ENCODE assay signal across 12 mouse cellular contexts in the genomic region with DNA sequence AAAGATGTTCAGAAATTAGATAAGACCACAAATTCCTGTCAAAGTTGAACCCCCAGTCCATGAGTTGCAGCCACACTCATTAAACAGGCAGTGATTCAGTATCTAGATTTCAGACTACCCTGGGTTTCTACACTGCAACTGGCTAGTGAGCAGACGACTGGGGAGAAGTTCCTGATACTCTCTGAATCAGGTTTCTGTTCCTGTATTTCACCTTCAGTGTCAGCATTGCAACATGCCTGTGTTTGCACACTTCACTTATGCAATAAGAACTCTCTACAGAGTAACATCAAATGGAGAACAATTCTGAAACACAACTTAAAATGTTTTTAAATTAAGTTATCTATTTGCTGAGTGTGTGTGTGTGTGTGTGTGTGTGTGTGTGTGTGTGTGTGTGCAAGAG. TPM values are rescaled to one million over a fixed set of nuclear protein-coding genes. Genes with fewer than 3 reads are reported as not detected.
A peak's percentile ranks its signal among the peaks of the same experiment; 100 is the strongest.
DNase-seq lines count a peak whose midpoint lies in the region; ATAC-seq and TF ChIP-seq lines count a peak whose summit lies in the region.
"Had no signal": no experiment of that assay in that cellular context is flagged by ENCODE, and none has a peak within 500 bp of the region (broad histone marks: within the 10 kb centered on the region; RNA-seq: fewer than 3 reads in every experiment).

No protein-coding gene starts in this region.

- H3K27me3 ChIP-seq in liver, embryonic 14.5 days (ENCODE audit: control insufficient read depth, insufficient read depth, low read length) = no peaks in the 10 kb centered on the region
- no peaks in the 10 kb centered on the region for H3K27me3 ChIP-seq in splenic B cell, adult 2 months (ENCODE audit: control insufficient read depth, insufficient read depth, low read length, poor library complexity, severe bottlenecking)
- H3K27me3 ChIP-seq: heart, embryonic 12.5 days; lung, embryonic 15.5 days had no signal

- H3K4me3 ChIP-seq in liver, embryonic 14.5 days (ENCODE audit: insufficient read depth in 1 of 2, low read depth in 2 of 2, low read length in 2 of 2) = no peak overlapping the region
- H3K4me3 ChIP-seq: heart, embryonic 12.5 days; lung, embryonic 15.5 days had no signal

- no peaks in the 10 kb centered on the region for H3K36me3 ChIP-seq in liver, embryonic 14.5 days (replicated peaks; ENCODE audit: control insufficient read depth, insufficient read depth, low read depth)
- H3K36me3 ChIP-seq in splenic B cell, adult 2 months (ENCODE audit: control insufficient read depth, insufficient read depth, low read length, poor library complexity, severe bottlenecking) = no peaks in the 10 kb centered on the region
- H3K36me3 ChIP-seq: G1E; heart, embryonic 12.5 days; lung, embryonic 15.5 days had no signal

- TF ChIP-seq CTCF in liver, embryonic 14.5 days (IDR thresholded peaks at IDR 0.05; ENCODE audit: low read depth) = no peak

- H3K27ac ChIP-seq in liver, embryonic 14.5 days = no peak overlapping the region
- H3K27ac ChIP-seq: hindbrain, embryonic 14.5 days; lung, embryonic 15.5 days had no signal

- no peak overlapping the region for H3K4me2 ChIP-seq in liver, embryonic 14.5 days (ENCODE audit: low read depth)
- H3K4me2 ChIP-seq: heart, embryonic 12.5 days; hindbrain, embryonic 14.5 days; lung, embryonic 15.5 days had no signal

- H3K9ac ChIP-seq in liver, embryonic 14.5 days (replicated peaks) = no peak overlapping the region
- H3K9ac ChIP-seq: heart, embryonic 12.5 days; hindbrain, embryonic 14.5 days; lung, embryonic 15.5 days had no signal

- no peak for ATAC-seq in liver, embryonic 14.5 days (ENCODE audit: insufficient read depth)

- TF ChIP-seq EP300 in liver, embryonic 14.5 days (IDR thresholded peaks at IDR 0.05; ENCODE audit: low read depth) = no peak

- 39% methylated on average over 1 of the region's 1 CpGs for WGBS in liver, embryonic 14.5 days (ENCODE audit: insufficient replicate concordance)

- DNase-seq in liver, embryonic 14.5 days (ENCODE audit: low read depth in 3 of 3, low spot score in 3 of 3) = peak; percentile 7 to 37 (median 17)
- DNase-seq in liver = no peak
- DNase-seq in c-Kit-positive CD71-negative TER-119-negative erythroid progenitor cells, embryonic 14.5 days (ENCODE audit: low read depth) = peak; percentile 34
- peak; percentile 12 for DNase-seq in lung, postnatal 10 days
- peak; percentile 36 for DNase-seq in splenic B cell, adult 2 months (ENCODE audit: low read depth, low spot score)
- no peak for DNase-seq in frontal cortex, postnatal 10 days (ENCODE audit: low spot score in 2 of 2)
- DNase-seq in frontal cortex, postnatal 14 days (ENCODE audit: low spot score in 2 of 2) = no peak
- DNase-seq: right cerebral cortex, postnatal 4 days had no signal

- H3K4me1 ChIP-seq in liver, embryonic 14.5 days (replicated peaks; ENCODE audit: control insufficient read depth in 2 of 2, insufficient read depth in 2 of 2, low read length in 1 of 2) = no peaks in the 10 kb centered on the region
- H3K4me1 ChIP-seq: heart, embryonic 12.5 days; lung, embryonic 15.5 days had no signal

- H3K9me3 ChIP-seq in liver, embryonic 14.5 days (ENCODE audit: control insufficient read depth, low read length) = no peaks in the 10 kb centered on the region
- H3K9me3 ChIP-seq: G1E; heart, embryonic 12.5 days; lung, embryonic 15.5 days had no signal

RNA-seq across cellular contexts. Expression of a gene that starts 28.0 kb away (rescaled TPM):
- polyA plus RNA-seq in liver, embryonic 14.5 days (2012; rRNA removed) = 17.4 and 26.2 TPM in 2 replicates
- 22.8 and 23.5 TPM in 2 replicates for polyA plus RNA-seq in liver, embryonic 14.5 days (2014; fragmentation: Nextera tagmentation; extraction: Ambion mirVana)

RNA-seq across cellular contexts. Expression of a gene that starts 44.8 kb away (rescaled TPM):
- 4.3 and 8.9 TPM in 2 replicates for polyA plus RNA-seq in liver, embryonic 14.5 days (2012; rRNA removed)
- polyA plus RNA-seq in liver, embryonic 14.5 days (2014; fragmentation: Nextera tagmentation; extraction: Ambion mirVana) = 20.2 and 21.7 TPM in 2 replicates

RNA-seq across cellular contexts. Expression of a gene that starts 48.8 kb away (rescaled TPM):
- 3.4 and 5.4 TPM in 2 replicates for polyA plus RNA-seq in liver, embryonic 14.5 days (2012; rRNA removed)
- 7.8 and 8.7 TPM in 2 replicates for polyA plus RNA-seq in liver, embryonic 14.5 days (2014; fragmentation: Nextera tagmentation; extraction: Ambion mirVana)

RNA-seq across cellular contexts. Expression of a gene that starts 49.2 kb away (rescaled TPM):
- 1.2 and 1.9 TPM in 2 replicates for polyA plus RNA-seq in liver, embryonic 14.5 days (2012; rRNA removed)
- 2.0 and 2.6 TPM in 2 replicates for polyA plus RNA-seq in liver, embryonic 14.5 days (2014; fragmentation: Nextera tagmentation; extraction: Ambion mirVana)

Comparison
In these comparisons a context has a peak if more than half of its experiments do, and no peak if none do; other contexts are left out.
1. DNase-seq: peak in liver, embryonic 14.5 days (3 of 3), c-Kit-positive CD71-negative TER-119-negative erythroid progenitor cells, embryonic 14.5 days (single experiment), lung, postnatal 10 days (single experiment) and splenic B cell, adult 2 months (single experiment); none in liver (single experiment), frontal cortex, postnatal 10 days (0 of 2) and frontal cortex, postnatal 14 days (0 of 2).